Mouse (Mus musculus): ENCODE results near the gene Clp1.

The Clp1 gene

DNA sequence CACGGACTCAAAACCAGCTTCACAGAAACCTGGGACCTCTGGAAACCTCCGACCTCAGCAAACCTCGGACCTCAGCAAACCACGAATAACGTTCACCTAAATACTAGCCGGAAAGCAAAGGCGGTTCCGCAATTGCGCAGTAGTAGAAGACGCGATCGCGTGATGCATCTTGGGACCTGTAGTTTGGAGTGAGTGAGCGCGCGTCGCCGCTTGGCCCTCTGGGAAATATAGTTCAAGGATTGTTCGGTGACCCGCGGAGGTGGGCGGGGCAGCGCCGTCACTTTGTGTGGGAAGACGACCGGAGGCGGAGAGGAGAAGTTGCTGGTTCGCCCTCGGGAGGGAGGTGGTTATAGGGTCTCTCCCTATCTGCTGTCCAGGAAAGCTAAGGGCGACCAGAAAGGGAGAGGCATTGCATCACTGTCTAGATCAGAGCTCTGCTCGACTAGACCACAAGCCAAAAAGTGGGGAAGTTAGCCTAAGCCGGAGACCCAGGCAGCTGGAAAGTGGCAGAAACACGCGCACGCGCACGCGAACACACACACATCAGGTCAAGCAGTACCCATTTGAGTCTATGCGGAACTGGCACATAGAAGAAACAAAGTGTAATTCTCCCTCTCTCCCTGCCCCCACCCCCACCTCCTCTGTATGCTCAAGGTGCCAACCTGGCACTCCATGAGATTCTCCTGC lies at the start of gene Clp1:
Gene Clp1 (minus strand): TSS at position 179 of the 687 bp plus-strand sequence.
- peak; percentile 96 for DNase-seq (ENCODE audit: low read depth, low spot score)

- DNase-seq (ENCODE audit: low read depth, low spot score), result no peak
Measured at GRCm38 (mm10) chr2:84775665-84776064, 48.5 kb upstream of the Clp1 start.

- no peak for DNase-seq (ENCODE audit: low read depth, low spot score)
Measured at GRCm38 (mm10) chr2:84775241-84775640, 48.1 kb upstream of the Clp1 start, which contains the start of gene Serping1. Serping1 (minus strand) TSS chr2:84775444.

GRCm38 (mm10) chr2:84774751-84775150 lies 47.6 kb upstream of the Clp1 start:
- no peak for DNase-seq (ENCODE audit: low read depth, low spot score)

GRCm38 (mm10) chr2:84773195-84773594 lies 46.0 kb upstream of the Clp1 start:
- DNase-seq (ENCODE audit: low read depth, low spot score), result no peak

DNA sequence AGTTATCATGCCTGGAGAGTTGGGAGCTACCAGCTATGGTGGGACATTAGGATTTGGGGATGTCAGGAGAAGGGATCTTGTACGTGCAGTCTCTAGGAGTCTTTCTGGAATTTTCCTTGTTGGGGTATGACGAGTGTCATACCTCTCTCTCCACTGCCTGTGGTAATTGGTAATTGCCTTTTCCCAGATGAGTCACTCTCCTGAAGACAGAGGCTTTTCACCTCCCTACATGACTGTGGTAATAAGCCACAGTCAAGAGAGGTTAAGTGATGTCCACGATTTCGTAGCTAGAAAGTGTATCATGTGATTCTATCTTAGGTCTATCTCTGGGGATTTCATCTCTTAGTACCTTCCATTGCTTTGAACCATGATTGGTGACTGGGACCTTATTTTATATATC lies 45.3 kb upstream of the Clp1 start:
- no peak for DNase-seq (ENCODE audit: low read depth, low spot score)

GRCm38 (mm10) chr2:84770501-84770900 lies 43.4 kb upstream of the Clp1 start:
- no peak for DNase-seq (ENCODE audit: low read depth, low spot score)

GRCm38 (mm10) chr2:84762818-84763217 lies 35.7 kb upstream of the Clp1 start:
- DNase-seq (ENCODE audit: low read depth, low spot score), result no peak

DNA sequence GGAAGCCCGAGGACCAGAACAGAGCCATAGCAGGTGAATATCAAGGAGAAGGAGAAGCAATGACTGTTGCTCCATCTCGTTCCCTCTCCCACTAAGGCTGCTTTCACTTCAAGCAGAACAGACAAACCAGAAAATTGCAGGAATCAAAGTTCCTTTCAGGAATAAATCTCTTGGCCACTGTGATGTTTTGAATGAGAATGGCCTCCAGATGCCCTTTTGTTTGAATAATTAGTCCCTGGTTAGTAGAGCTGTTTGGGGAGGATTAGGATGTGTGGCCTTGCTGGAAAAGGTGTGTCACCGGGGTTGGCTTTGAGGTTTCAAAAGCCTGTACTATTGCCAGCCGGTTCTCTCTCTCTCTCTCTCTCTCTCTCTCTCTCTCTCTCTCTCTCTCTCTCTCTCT lies 35.1 kb upstream of the Clp1 start:
- DNase-seq (ENCODE audit: low read depth, low spot score), result no peak

- DNase-seq (ENCODE audit: low read depth, low spot score), result no peak
Measured at GRCm38 (mm10) chr2:84761840-84762239, 34.7 kb upstream of the Clp1 start.

GRCm38 (mm10) chr2:84761309-84761708 lies 34.2 kb upstream of the Clp1 start:
- DNase-seq (ENCODE audit: low read depth, low spot score), result no peak

DNA sequence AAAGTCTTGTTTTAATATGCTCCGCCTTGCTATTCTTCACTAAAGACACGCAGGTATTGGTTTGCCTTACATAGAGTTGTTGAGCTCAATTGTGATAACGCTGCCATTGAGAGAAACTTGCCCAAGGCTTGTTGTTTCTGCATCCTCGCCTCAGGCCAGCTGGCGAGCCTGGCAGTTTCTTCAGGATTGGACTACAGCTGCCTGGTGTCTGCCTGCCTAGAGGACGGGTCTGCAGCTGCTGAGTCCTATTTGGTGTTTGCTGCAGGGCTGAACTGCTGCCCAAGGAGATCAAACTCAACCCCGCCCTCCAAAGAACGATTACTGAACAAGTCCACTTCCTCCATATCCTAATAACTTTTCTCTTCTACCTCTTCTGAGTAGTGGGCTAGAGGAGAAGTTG lies 33.6 kb upstream of the Clp1 start:
- DNase-seq (ENCODE audit: low read depth, low spot score), result no peak

DNA sequence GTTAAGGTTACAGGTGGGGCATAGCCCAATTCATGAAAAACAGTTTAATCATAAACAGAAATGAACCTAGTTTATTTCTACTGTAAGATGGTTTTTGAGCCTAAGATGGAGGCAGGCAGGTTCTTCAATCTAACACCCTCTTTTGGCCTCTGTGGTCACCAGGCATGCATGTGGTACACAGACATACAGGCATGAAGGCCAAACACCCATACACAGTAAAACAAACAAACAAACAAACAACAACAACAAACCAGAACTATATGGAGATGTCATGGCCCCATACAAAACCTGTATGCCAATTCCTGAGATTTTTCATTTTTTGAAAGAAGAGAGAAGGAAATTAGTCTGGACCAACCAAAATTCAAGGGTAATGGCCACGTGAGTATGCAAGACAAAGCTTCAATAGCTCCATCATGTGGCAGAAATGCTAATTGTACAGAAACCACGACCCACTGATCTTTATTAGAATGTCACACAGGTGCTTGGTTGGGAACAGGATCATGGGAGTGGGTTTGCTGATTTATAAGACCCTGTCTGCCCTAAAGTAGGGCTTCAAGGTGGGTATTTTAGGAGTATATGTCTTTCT lies 31.5 kb upstream of the Clp1 start:
- DNase-seq (ENCODE audit: low read depth, low spot score), result no peak

DNA sequence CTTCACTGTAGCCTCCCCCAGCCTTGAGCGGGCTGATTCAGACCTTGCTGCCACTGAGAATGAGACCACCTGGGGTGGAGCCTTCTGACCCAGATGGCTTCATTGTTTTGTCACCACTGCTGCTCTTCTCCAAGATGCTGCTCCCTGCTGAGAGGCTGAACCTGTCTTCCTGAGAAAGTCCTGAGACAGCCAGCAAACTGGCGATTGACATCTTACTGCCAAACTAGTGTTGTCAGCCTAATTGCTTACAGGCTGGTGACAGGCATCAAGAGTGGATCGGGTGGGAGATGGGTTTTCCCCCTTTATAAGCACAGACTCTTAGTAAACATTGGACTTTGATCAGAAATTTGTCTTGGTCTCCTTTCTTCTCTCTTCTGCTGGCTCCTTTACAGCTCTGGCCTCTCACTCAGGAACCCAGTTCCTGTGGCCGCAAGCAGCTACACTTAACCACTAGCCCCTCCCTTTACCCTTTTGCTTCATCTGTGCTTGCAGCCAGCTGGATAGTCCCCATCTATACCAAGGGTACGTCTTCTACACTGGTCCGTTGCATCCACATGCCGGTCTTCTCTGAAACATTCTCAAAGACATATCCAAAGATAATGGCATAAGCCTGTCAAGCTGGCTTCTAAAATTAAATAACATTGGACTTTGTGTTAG lies 30.0 kb upstream of the Clp1 start:
- no peak for DNase-seq (ENCODE audit: low read depth, low spot score)

DNA sequence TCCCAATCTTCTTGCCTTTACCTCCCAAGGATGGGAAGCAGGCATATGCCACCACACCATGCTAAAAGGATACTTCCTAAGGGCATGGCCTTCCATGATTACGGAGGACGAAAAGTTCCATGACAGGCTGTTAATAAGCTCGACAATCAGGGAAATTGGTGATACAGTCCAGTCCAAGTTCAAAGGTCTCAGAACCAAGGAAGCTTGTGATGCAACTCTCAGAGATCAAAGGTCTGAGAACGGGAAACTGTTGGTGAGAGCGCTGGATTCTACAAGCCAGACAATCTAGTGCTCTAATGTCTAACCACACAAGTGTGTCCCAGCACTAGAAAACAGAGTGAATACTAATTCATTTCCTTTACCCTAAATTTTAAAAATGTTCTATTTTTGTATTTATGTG lies 29.1 kb upstream of the Clp1 start:
- no peak for DNase-seq (ENCODE audit: low read depth, low spot score)

DNA sequence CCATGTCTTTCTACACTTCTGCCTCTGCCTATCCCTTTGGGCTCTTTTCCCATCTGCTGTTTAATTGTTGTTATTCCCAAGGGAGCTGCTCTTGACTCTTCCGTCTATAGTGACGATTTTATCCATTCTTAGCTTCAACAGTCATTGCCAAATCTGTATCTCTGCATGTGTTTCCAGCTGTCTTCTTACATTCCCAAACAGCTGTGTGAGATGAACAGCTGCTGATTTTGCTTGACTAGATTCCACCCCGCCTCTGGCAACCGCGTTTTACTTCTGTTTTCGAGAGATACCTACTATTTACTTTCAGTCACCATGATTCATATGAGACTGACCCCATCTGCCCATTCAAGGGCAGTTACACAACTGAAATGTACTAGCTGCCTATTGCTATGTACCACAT lies 23.0 kb upstream of the Clp1 start:
- no peak for DNase-seq (ENCODE audit: low read depth, low spot score)

GRCm38 (mm10) chr2:84744126-84744525 lies 17.0 kb upstream of the Clp1 start:
- DNase-seq (ENCODE audit: low read depth, low spot score), result peak; percentile 66

GRCm38 (mm10) chr2:84743561-84743960 lies 16.4 kb upstream of the Clp1 start, which contains the start of gene Gm19426:
Gm19426 (minus strand) TSS chr2:84743655.
- DNase-seq (ENCODE audit: low read depth, low spot score), result peak; percentile 88

GRCm38 (mm10) chr2:84742451-84743283 lies 15.5 kb upstream of the Clp1 start:
- DNase-seq (ENCODE audit: low read depth, low spot score), result peak; percentile 77

DNA sequence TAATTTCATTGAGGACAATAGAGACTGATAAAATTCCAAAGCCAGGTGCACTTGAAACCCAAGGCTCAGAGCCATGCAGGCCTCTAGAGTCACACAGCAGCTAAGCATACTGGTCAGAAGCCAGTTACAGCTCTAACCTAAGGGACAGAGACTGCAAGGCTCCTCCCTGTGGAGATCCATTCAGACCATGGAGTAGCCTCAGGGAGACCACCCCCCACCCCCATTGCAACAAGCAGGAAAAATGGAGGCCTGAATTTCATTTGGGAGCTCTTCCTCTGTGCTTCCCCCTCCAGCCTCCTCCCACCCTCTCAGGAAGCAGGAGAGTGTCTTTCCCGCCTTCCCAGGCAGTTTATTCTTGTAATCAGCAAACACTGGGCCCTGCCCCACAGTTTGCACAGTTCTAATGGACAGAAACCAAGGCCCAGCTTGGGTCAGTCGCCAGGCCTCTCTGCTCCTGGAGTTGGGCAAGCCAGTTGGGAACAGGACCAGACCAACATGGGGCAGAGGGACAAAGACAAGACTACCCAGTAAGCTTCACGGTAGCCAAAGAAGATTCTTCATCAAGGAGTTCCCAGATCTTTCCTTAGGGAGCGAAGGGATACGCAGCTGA lies 14.8 kb upstream of the Clp1 start:
- no peak for DNase-seq (ENCODE audit: low read depth, low spot score)

DNA sequence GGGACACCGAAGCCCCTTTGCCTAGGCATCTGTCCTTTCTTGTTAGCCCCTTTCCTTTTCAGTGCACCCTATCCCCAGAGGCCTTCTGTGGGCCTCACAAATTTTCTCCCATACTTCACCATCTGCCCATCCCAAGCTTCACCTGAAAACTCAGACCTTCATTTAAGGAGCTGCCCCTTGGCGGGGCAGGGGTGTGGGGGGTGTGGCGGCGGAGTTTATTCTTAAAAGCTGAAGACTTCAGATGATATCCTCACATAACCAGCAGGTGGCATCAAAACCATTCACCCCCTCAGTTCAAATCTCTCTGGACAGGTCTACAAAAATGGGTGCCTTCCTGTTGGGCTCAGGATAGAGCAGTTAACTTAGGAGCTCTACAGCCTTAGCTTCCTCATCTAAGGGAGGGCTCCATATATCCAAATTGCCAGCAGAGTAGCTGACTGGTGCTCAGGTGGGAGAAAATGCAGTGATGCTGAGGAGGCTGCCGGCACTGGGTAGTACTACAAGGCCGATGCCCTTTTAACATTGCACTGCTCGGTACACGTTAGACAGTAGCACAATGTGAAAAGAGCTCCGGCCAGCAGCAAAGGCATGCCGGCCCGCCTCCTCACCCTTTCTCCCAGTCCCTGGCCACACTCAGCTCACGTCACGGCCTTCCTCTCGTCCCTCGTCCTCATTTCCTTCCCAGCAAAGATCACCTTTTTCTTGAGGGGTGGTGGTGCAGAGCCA lies 13.6 kb upstream of the Clp1 start:
- DNase-seq (ENCODE audit: low read depth, low spot score), result no peak
